In genomic region chr12:69843531-69844445, GRCm38 (mm10) we compare ENCODE assay signal across 8 mouse cellular contexts. TPM values are rescaled to one million over a fixed set of nuclear protein-coding genes. Genes with fewer than 3 reads are reported as not detected.
DNase-seq lines count a peak whose midpoint lies in the region; ATAC-seq lines count a peak whose summit lies in the region.

No protein-coding gene starts in this region.

- ATAC-seq in frontal cortex, adult (ENCODE audit: low TSS enrichment): peak; percentile 90

- intact Hi-C loops in left cerebral cortex, postnatal 14 days (cut with DNase I): no loop called here

- DNase-seq in frontal cortex, postnatal 14 days (ENCODE audit: low spot score in 2 of 2): no peak
- DNase-seq in right cerebral cortex, adult 18-20 months: peak; percentile 55
- DNase-seq in right cerebral cortex, postnatal 25 days: no peak
- DNase-seq in left cerebral cortex, postnatal 14 days (ENCODE audit: low spot score in 2 of 2): peak; percentile 62 to 77
- peak; percentile 73 for DNase-seq in telencephalon, adult 2 months (ENCODE audit: low read depth, low spot score)
- DNase-seq in kidney, postnatal 36 days: no peak
- no peak for DNase-seq in gastrocnemius, postnatal 4 days (ENCODE audit: low spot score in 2 of 2)

RNA-seq across cellular contexts. Expression of gene Atl1, which starts 48.6 kb away (rescaled TPM):
- total RNA-seq in left cerebral cortex, postnatal 14 days (2021): 100 to 1,000 TPM; 251 to 254 TPM
- 1 to 10 TPM; 5.6 to 6.2 TPM for total RNA-seq in gastrocnemius, postnatal 4 days (2021)

RNA-seq across cellular contexts. Expression of gene Map4k5, which starts 49.2 kb away (rescaled TPM):
- total RNA-seq in left cerebral cortex, postnatal 14 days (2021): 10 to 100 TPM; 40.4 to 43.6 TPM
- total RNA-seq in gastrocnemius, postnatal 4 days (2021): 10 to 100 TPM; 33.7 to 40.4 TPM

RNA-seq across cellular contexts. Expression of gene Cdkl1, which starts 52.7 kb away (rescaled TPM):
- total RNA-seq in left cerebral cortex, postnatal 14 days (2021): 10 to 100 TPM; 33.7 to 39.1 TPM
- 1 to 10 TPM; 2.0 to 2.9 TPM for total RNA-seq in gastrocnemius, postnatal 4 days (2021)

Comparison
In these comparisons a context has a peak if more than half of its experiments do, and no peak if none do; other contexts are left out.
1. DNase-seq: peak in right cerebral cortex, adult 18-20 months (single experiment), left cerebral cortex, postnatal 14 days (2 of 2) and telencephalon, adult 2 months (single experiment); none in frontal cortex, postnatal 14 days (0 of 2), right cerebral cortex, postnatal 25 days (single experiment), kidney, postnatal 36 days (0 of 2) and gastrocnemius, postnatal 4 days (0 of 2).
2. RNA of gene Atl1, which starts 48.6 kb away (total RNA-seq): 251 to 254 TPM in left cerebral cortex, postnatal 14 days; 5.6 to 6.2 TPM in gastrocnemius, postnatal 4 days; every median in the first group is over 10 times any median in the second.
3. RNA of gene Cdkl1, which starts 52.7 kb away (total RNA-seq): 33.7 to 39.1 TPM in left cerebral cortex, postnatal 14 days; 2.0 to 2.9 TPM in gastrocnemius, postnatal 4 days; every median in the first group is over 4 times any median in the second.